8 mouse cellular contexts compared by ENCODE assay signal in genomic region chr2:73085669-73086304, GRCm38 (mm10).
DNase-seq lines count a peak whose midpoint lies in the region; ATAC-seq and TF ChIP-seq lines count a peak whose summit lies in the region.

No protein-coding gene starts in this region.

- no peak for TF ChIP-seq POLR2A in thymus, adult 2 months (IDR thresholded peaks at IDR 0.05; ENCODE audit: control insufficient read depth, extremely low read depth, insufficient read depth, low read length, poor library complexity)

- ATAC-seq in hindbrain, postnatal 0 days, result peak; percentile 79
- ATAC-seq in neural tube, embryonic 12.5 days (ENCODE audit: low FRiP score, low read depth), result peak; percentile 66

- H3K4me2 ChIP-seq in hindbrain, postnatal 0 days (ENCODE audit: low read depth, low read length), result no peak overlapping the region
- no peak overlapping the region for H3K4me2 ChIP-seq in neural tube, embryonic 12.5 days (replicated peaks)

- H3K9me3 ChIP-seq in hindbrain, postnatal 0 days (ENCODE audit: low read length), result no peaks in the 10 kb centered on the region
- H3K9me3 ChIP-seq in neural tube, embryonic 12.5 days, result no peaks in the 10 kb centered on the region

- H3K27ac ChIP-seq in thymus, adult 2 months (ENCODE audit: control insufficient read depth, insufficient read depth, low read length), result no peak overlapping the region
- H3K27ac ChIP-seq in hindbrain, postnatal 0 days, result no peak overlapping the region
- H3K27ac ChIP-seq in neural tube, embryonic 12.5 days, result no peak overlapping the region

- no peak overlapping the region for H3K4me3 ChIP-seq in thymus, adult 2 months (ENCODE audit: control insufficient read depth, insufficient read depth, low read length)
- no peak overlapping the region for H3K4me3 ChIP-seq in hindbrain, postnatal 0 days (ENCODE audit: low read length)
- no peak overlapping the region for H3K4me3 ChIP-seq in neural tube, embryonic 12.5 days

- TF ChIP-seq CTCF in thymus, adult 2 months (IDR thresholded peaks at IDR 0.05; ENCODE audit: borderline replicate concordance, control insufficient read depth, extremely low read depth, insufficient read depth, low read length, poor library complexity), result no peak
- no peak for TF ChIP-seq CTCF in hindbrain, postnatal 0 days (IDR thresholded peaks at IDR 0.05; ENCODE audit: low read depth)

- no peaks in the 10 kb centered on the region for H3K36me3 ChIP-seq in thymus, adult 2 months (ENCODE audit: control insufficient read depth, insufficient read depth, low read length)
- H3K36me3 ChIP-seq in hindbrain, postnatal 0 days (ENCODE audit: insufficient read depth, low read length), result no peaks in the 10 kb centered on the region
- H3K36me3 ChIP-seq in neural tube, embryonic 12.5 days, result no peaks in the 10 kb centered on the region

- no peak overlapping the region for H3K9ac ChIP-seq in hindbrain, postnatal 0 days (replicated peaks; ENCODE audit: low read length)
- H3K9ac ChIP-seq in neural tube, embryonic 12.5 days, result no peak overlapping the region

- peaks cover 5% of the 10 kb centered on the region for H3K4me1 ChIP-seq in thymus, adult 2 months (replicated peaks; ENCODE audit: control insufficient read depth, insufficient read depth, low read length)
- no peaks in the 10 kb centered on the region for H3K4me1 ChIP-seq in hindbrain, postnatal 0 days (ENCODE audit: insufficient read depth, low read length)
- 0 out of 2 replicates have a peak, but pooled peaks cover 3% of the 10 kb centered on the region for H3K4me1 ChIP-seq in neural tube, embryonic 12.5 days

- intact Hi-C loops in left cerebral cortex, postnatal 36 days (cut with DNase I), result no loop called here

- 24% methylated on average over 8 of the region's 8 CpGs for WGBS in thymus, adult 2 months
- 20% methylated on average over 8 of the region's 8 CpGs for WGBS in hindbrain, postnatal 0 days
- 16% methylated on average over 8 of the region's 8 CpGs for WGBS in neural tube, embryonic 12.5 days

- no peaks in the 10 kb centered on the region for H3K27me3 ChIP-seq in thymus, adult 2 months (ENCODE audit: control insufficient read depth, insufficient read depth, low read length)
- H3K27me3 ChIP-seq in hindbrain, postnatal 0 days (ENCODE audit: insufficient read depth, low read length), result no peaks in the 10 kb centered on the region
- no peaks in the 10 kb centered on the region for H3K27me3 ChIP-seq in neural tube, embryonic 12.5 days (replicated peaks)

- DNase-seq in thymus, adult 2 months, result peak; percentile 22
- DNase-seq in thymus, adult 18-20 months, result no peak
- DNase-seq in frontal cortex, postnatal 14 days (ENCODE audit: low spot score in 2 of 2), result peak; percentile 37 to 38
- DNase-seq in hindbrain, postnatal 0 days (ENCODE audit: low spot score), result peak; percentile 77
- DNase-seq in left cerebral cortex, postnatal 36 days (ENCODE audit: low spot score in 2 of 2), result peak; percentile 7 to 10
- no peak for DNase-seq in ovary, adult 18-20 months (ENCODE audit: low spot score)
- no peak for DNase-seq in adrenal gland, adult 18-20 months (ENCODE audit: low spot score in 2 of 2)

Comparison
In these comparisons a context has a peak if more than half of its experiments do, and no peak if none do; other contexts are left out.
1. DNase-seq: peak in thymus, adult 2 months (single experiment), frontal cortex, postnatal 14 days (2 of 2), hindbrain, postnatal 0 days (single experiment) and left cerebral cortex, postnatal 36 days (2 of 2); none in thymus, adult 18-20 months (0 of 2), ovary, adult 18-20 months (single experiment) and adrenal gland, adult 18-20 months (0 of 2).